Mouse (Mus musculus) small intestine, adult 2 months (tissue): ENCODE results near the gene Gm20388.

Experiments used
- CTCF ChIP-seq: fragments of 200-500 bp; IDR thresholded peaks from 2 replicates; pipeline ENCODE4 v1.5.1; 2012; ENCODE audit warnings: low read depth, mild to moderate bottlenecking, control low read depth, inconsistent platforms, low read length, moderate library complexity, mixed read lengths; ENCODE audit not compliant: insufficient replicate concordance, insufficient read length; ENCODE audit errors: extremely low read depth
- POLR2A ChIP-seq: fragments of 200-500 bp; IDR thresholded peaks from 2 replicates; pipeline ENCODE4 v1.6.1; 2012; ENCODE audit warnings: low read depth, mild to moderate bottlenecking, control low read depth, inconsistent platforms, low read length, moderate library complexity

GRCm38 (mm10) chr8:122986501-122987184, 3076.0 kb downstream of the Gm20388 start:
- no peak for TF ChIP-seq POLR2A
- no peak for TF ChIP-seq CTCF
